ENCODE assay signal across 9 mouse cellular contexts in the genomic region with DNA sequence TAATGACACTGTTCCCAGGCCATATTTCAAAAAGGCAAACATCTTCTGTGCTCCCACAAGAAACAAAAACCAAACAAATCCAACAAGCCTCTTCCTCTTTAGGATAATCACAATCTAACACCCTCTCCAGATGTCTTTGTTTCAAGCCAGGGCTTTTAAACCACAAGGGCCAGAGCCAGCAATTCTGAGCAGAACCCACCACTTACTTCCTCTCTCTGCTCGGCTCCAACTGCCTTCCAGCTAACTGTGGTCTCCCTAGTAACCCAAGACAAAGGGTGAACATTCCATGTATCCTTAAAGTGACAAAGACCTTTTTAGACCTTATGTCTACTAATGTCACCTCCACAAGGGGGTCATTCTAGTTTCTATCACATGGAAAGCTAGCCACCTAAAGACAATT. TPM values are rescaled to one million over a fixed set of nuclear protein-coding genes. Genes with fewer than 3 reads are reported as not detected.
DNase-seq lines count a peak whose midpoint lies in the region; ATAC-seq and TF ChIP-seq lines count a peak whose summit lies in the region.
"Had no signal": no experiment of that assay in that cellular context is flagged by ENCODE, and none has a peak within 500 bp of the region (broad histone marks: within the 10 kb centered on the region; RNA-seq: fewer than 3 reads in every experiment).

No protein-coding gene starts in this region.

- H3K4me3 ChIP-seq in limb, embryonic 15.5 days = no peak overlapping the region
- H3K4me3 ChIP-seq in limb, embryonic 10.5 days = no peak overlapping the region
- H3K4me3 ChIP-seq in heart, postnatal 0 days (ENCODE audit: low read depth, low read length) = no peak overlapping the region
- peak overlapping the region; percentile 67 for H3K4me3 ChIP-seq in megakaryocyte, embryonic 14.5 days (replicated peaks)
- H3K4me3 ChIP-seq: limb, embryonic 13.5 days had no signal

- peak overlapping the region; percentile 6 for H3K27ac ChIP-seq in limb, embryonic 15.5 days
- H3K27ac ChIP-seq in limb, embryonic 10.5 days = no peak overlapping the region
- H3K27ac ChIP-seq in heart, postnatal 0 days (ENCODE audit: low read depth) = peak overlapping the region; percentile 59
- H3K27ac ChIP-seq: limb, embryonic 13.5 days had no signal

- no peak overlapping the region for H3K9ac ChIP-seq in limb, embryonic 15.5 days
- H3K9ac ChIP-seq in heart, postnatal 0 days (replicated peaks; ENCODE audit: low read depth, low read length) = no peak overlapping the region; the same call in 1 of the 2 replicates
- H3K9ac ChIP-seq: limb, embryonic 13.5 days had no signal

- 3% methylated on average over 1 of the region's 1 CpGs for WGBS in limb, embryonic 15.5 days
- 5% methylated on average over 1 of the region's 1 CpGs for WGBS in limb, embryonic 10.5 days
- 4% methylated on average over 1 of the region's 1 CpGs for WGBS in heart, postnatal 0 days

- H3K4me1 ChIP-seq in limb, embryonic 15.5 days = peaks cover 7% of the 10 kb centered on the region; the same call in 1 of the 2 replicates
- H3K4me1 ChIP-seq in limb, embryonic 10.5 days = no peaks in the 10 kb centered on the region
- H3K4me1 ChIP-seq in heart, postnatal 0 days (ENCODE audit: control insufficient read depth, insufficient read depth) = peaks cover 8% of the 10 kb centered on the region
- H3K4me1 ChIP-seq in megakaryocyte, embryonic 14.5 days = peaks cover 90% of the 10 kb centered on the region

- DNase-seq in limb, embryonic 10.5 days (ENCODE audit: low spot score) = no peak
- peak; percentile 57 for DNase-seq in embryo, embryonic 11 days
- DNase-seq in heart, postnatal 0 days (ENCODE audit: low spot score) = peak; percentile 63
- DNase-seq in cerebellum, postnatal 25 days = no peak
- no peak for DNase-seq in spleen, adult 12 weeks (ENCODE audit: low spot score)
- DNase-seq in cerebellum, adult 9-10 months = no peak

- H3K4me2 ChIP-seq in limb, embryonic 15.5 days = no peak overlapping the region
- peak overlapping the region; percentile 35; the same call in 1 of the 2 replicates for H3K4me2 ChIP-seq in heart, postnatal 0 days (ENCODE audit: low read depth, low read length)
- H3K4me2 ChIP-seq: limb, embryonic 13.5 days had no signal

- peaks cover 34% of the 10 kb centered on the region for H3K36me3 ChIP-seq in limb, embryonic 15.5 days
- H3K36me3 ChIP-seq in limb, embryonic 10.5 days = peaks cover 42% of the 10 kb centered on the region
- peaks cover 33% of the 10 kb centered on the region for H3K36me3 ChIP-seq in heart, postnatal 0 days (replicated peaks; ENCODE audit: control insufficient read depth, insufficient read depth, low read length)
- peaks cover 40% of the 10 kb centered on the region for H3K36me3 ChIP-seq in megakaryocyte, embryonic 14.5 days (replicated peaks; ENCODE audit: low read length)

- H3K27me3 ChIP-seq in limb, embryonic 15.5 days = no peaks in the 10 kb centered on the region
- H3K27me3 ChIP-seq in limb, embryonic 10.5 days (ENCODE audit: low read depth, poor library complexity, severe bottlenecking) = no peaks in the 10 kb centered on the region
- no peaks in the 10 kb centered on the region for H3K27me3 ChIP-seq in heart, postnatal 0 days (ENCODE audit: control insufficient read depth, insufficient read depth, low read length)
- no peaks in the 10 kb centered on the region for H3K27me3 ChIP-seq in megakaryocyte, embryonic 14.5 days (replicated peaks)
- H3K27me3 ChIP-seq: limb, embryonic 13.5 days had no signal

- ATAC-seq in limb, embryonic 15.5 days (ENCODE audit: insufficient number of reproducible peaks, low FRiP score, low TSS enrichment, low read depth) = no peak
- peak; percentile 82 for ATAC-seq in heart, postnatal 0 days (ENCODE audit: insufficient read depth, low read depth)

- TF ChIP-seq EP300 in heart, postnatal 0 days (IDR thresholded peaks at IDR 0.05; ENCODE audit: low read depth) = no peak

- no peak for TF ChIP-seq CTCF in heart, postnatal 0 days (IDR thresholded peaks at IDR 0.05; ENCODE audit: low read depth)

- H3K9me3 ChIP-seq in limb, embryonic 15.5 days = no peaks in the 10 kb centered on the region
- H3K9me3 ChIP-seq in limb, embryonic 10.5 days (replicated peaks) = no peaks in the 10 kb centered on the region
- no peaks in the 10 kb centered on the region for H3K9me3 ChIP-seq in heart, postnatal 0 days (replicated peaks; ENCODE audit: control insufficient read depth, low read length)
- no peaks in the 10 kb centered on the region for H3K9me3 ChIP-seq in megakaryocyte, embryonic 14.5 days
- H3K9me3 ChIP-seq: limb, embryonic 13.5 days had no signal

RNA-seq across cellular contexts. Expression of a gene that starts 17.2 kb away (rescaled TPM):
- 25.5 and 28.2 TPM in 2 replicates for polyA plus RNA-seq in limb, embryonic 15.5 days (2015; fragmentation: Nextera tagmentation; extraction: Ambion mirVana)
- polyA plus RNA-seq in limb, embryonic 10.5 days (2016; fragmentation: Nextera tagmentation; extraction: Ambion mirVana) = 33.7 and 40.0 TPM in 2 replicates
- total RNA-seq in heart, postnatal 0 days (2014; rRNA removed; ENCODE audit: low replicate concordance) = 22.8 and 28.3 TPM in 2 replicates
- polyA plus RNA-seq in heart, postnatal 0 days (2015; fragmentation: Nextera tagmentation; extraction: Ambion mirVana) = 9.9 and 12.2 TPM in 2 replicates
- 3.4 and 8.4 TPM in 2 replicates for polyA plus RNA-seq in megakaryocyte, embryonic 14.5 days (2012; ENCODE audit: insufficient read depth, low replicate concordance)

RNA-seq across cellular contexts. Expression of a gene that starts 17.3 kb away (rescaled TPM):
- 73.7 and 76.1 TPM in 2 replicates for polyA plus RNA-seq in limb, embryonic 15.5 days (2015; fragmentation: Nextera tagmentation; extraction: Ambion mirVana)
- polyA plus RNA-seq in limb, embryonic 10.5 days (2016; fragmentation: Nextera tagmentation; extraction: Ambion mirVana) = 44.8 and 53.4 TPM in 2 replicates
- 26.7 and 29.8 TPM in 2 replicates for total RNA-seq in heart, postnatal 0 days (2014; rRNA removed; ENCODE audit: low replicate concordance)
- polyA plus RNA-seq in heart, postnatal 0 days (2015; fragmentation: Nextera tagmentation; extraction: Ambion mirVana) = 51.9 and 52.6 TPM in 2 replicates
- 10.8 TPM in 1 of 2 replicates, not detected in the other for polyA plus RNA-seq in megakaryocyte, embryonic 14.5 days (2012; ENCODE audit: insufficient read depth, low replicate concordance)

RNA-seq across cellular contexts. Expression of a gene that starts 32.4 kb away (rescaled TPM):
- polyA plus RNA-seq in limb, embryonic 15.5 days (2015; fragmentation: Nextera tagmentation; extraction: Ambion mirVana) = 1.7 and 2.5 TPM in 2 replicates
- polyA plus RNA-seq in limb, embryonic 10.5 days (2016; fragmentation: Nextera tagmentation; extraction: Ambion mirVana) = 0.38 and 0.73 TPM in 2 replicates
- total RNA-seq in heart, postnatal 0 days (2014; rRNA removed; ENCODE audit: low replicate concordance) = 1.5 TPM in 1 of 2 replicates, not detected in the other
- polyA plus RNA-seq in heart, postnatal 0 days (2015; fragmentation: Nextera tagmentation; extraction: Ambion mirVana) = 0.44 and 0.60 TPM in 2 replicates
- polyA plus RNA-seq in megakaryocyte, embryonic 14.5 days (2012; ENCODE audit: insufficient read depth, low replicate concordance) = 3.5 and 6.1 TPM in 2 replicates

RNA-seq across cellular contexts. Expression of a gene that starts 50.1 kb away (rescaled TPM):
- polyA plus RNA-seq in limb, embryonic 15.5 days (2015; fragmentation: Nextera tagmentation; extraction: Ambion mirVana) = 0.22 and 0.45 TPM in 2 replicates
- 0.16 and 0.19 TPM in 2 replicates for polyA plus RNA-seq in limb, embryonic 10.5 days (2016; fragmentation: Nextera tagmentation; extraction: Ambion mirVana)
- total RNA-seq in heart, postnatal 0 days (2014; rRNA removed; ENCODE audit: low replicate concordance) = 0.04 and 0.12 TPM in 2 replicates
- not detected in 2 replicates for polyA plus RNA-seq in heart, postnatal 0 days (2015; fragmentation: Nextera tagmentation; extraction: Ambion mirVana)
- 0.44 TPM in 1 of 2 replicates, not detected in the other for polyA plus RNA-seq in megakaryocyte, embryonic 14.5 days (2012; ENCODE audit: insufficient read depth, low replicate concordance)

Comparison
In these comparisons a context has a peak if more than half of its experiments do, and no peak if none do; other contexts are left out.
1. DNase-seq: peak in embryo, embryonic 11 days (single experiment) and heart, postnatal 0 days (single experiment); none in limb, embryonic 10.5 days (single experiment), cerebellum, postnatal 25 days (0 of 2), spleen, adult 12 weeks (single experiment) and cerebellum, adult 9-10 months (single experiment).